Mouse (Mus musculus): ENCODE results near the gene Habp4.

GRCm38 (mm10) chr13:64208146-64208545, 46.5 kb downstream of the Habp4 start:
- TF ChIP-seq POLR2A (IDR thresholded peaks at IDR 0.05; ENCODE audit: insufficient read depth, low read length) = no peak
- TF ChIP-seq EP300 (IDR thresholded peaks at IDR 0.05; ENCODE audit: insufficient read depth, low read depth, low read length) = no peak
- TF ChIP-seq CTCF (IDR thresholded peaks at IDR 0.05; ENCODE audit: low read depth, low read length) = no peak

All from ES-Bruce4 (cell line).